Mouse (Mus musculus): Measurements from ENCODE around the gene Slc2a12. TPM values are rescaled to one million over a fixed set of nuclear protein-coding genes. Genes with fewer than 3 reads are reported as not detected.

Gene Slc2a12
- polyA plus RNA-seq, 1 experiment from 2014 or later: 4.0 TPM

DNA sequence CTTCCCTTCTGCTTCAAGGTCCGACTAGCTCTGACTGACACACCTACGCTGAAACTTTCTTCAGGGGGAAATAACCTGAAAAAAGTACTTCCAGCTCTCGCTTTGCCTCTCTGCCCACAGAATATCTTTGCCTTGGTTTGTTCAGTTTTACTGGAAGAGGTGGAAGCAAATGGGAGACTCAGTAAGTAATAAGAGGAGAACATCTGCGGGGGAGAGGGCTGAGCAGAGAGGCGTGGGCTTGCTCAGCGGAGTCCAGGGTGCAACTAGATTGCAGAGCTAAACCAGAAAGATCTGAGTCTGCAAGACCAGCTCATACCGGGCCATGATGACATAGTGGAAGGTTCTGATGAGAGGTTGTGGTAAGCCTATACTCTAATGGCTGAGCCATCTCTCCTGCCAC, 13.3 kb upstream of the Slc2a12 start:
- no peak for ATAC-seq (replicated peaks)
- Histone ChIP-seq H3K36me3 (no peaks in the 10 kb centered on the region), H3K9ac (replicated peaks) (no peak overlapping the region), H3K9me3 (no peaks in the 10 kb centered on the region), H3K4me1 (no peaks in the 10 kb centered on the region), H3K27me3 (no peaks in the 10 kb centered on the region), H3K4me2 (replicated peaks) (no peak overlapping the region), H3K27ac (replicated peaks) (no peak overlapping the region), H3K4me3 (no peak overlapping the region)
- WGBS: 93% methylated on average over 7 of the region's 7 CpGs

DNA sequence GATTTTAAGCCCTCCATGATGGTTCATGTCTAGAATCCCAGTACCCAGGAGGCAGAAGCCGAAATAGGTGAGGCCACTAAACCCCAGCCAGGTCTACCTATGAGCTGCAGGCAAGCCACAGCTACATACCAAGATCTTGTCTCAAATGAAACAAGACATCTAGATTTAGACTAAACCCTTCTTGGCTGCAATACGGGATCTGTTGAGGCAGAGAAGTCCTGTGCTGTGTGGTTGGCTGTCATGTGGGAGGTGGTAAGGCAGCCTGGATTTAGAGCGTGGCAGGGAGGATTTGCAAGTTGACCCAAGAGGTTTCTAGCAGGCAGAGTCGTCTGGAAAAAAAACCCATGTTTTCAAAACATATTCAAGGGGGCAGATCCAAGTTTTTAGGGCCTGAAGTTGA, 12.9 kb upstream of the Slc2a12 start:
- Histone ChIP-seq H3K4me3 (no peak overlapping the region), H3K9me3 (no peaks in the 10 kb centered on the region), H3K36me3 (no peaks in the 10 kb centered on the region), H3K27ac (replicated peaks) (no peak overlapping the region), H3K27me3 (no peaks in the 10 kb centered on the region), H3K4me2 (replicated peaks) (no peak overlapping the region), H3K9ac (replicated peaks) (no peak overlapping the region), H3K4me1 (no peaks in the 10 kb centered on the region)
- 83% methylated on average over 4 of the region's 4 CpGs for WGBS
- ATAC-seq (replicated peaks): no peak

DNA sequence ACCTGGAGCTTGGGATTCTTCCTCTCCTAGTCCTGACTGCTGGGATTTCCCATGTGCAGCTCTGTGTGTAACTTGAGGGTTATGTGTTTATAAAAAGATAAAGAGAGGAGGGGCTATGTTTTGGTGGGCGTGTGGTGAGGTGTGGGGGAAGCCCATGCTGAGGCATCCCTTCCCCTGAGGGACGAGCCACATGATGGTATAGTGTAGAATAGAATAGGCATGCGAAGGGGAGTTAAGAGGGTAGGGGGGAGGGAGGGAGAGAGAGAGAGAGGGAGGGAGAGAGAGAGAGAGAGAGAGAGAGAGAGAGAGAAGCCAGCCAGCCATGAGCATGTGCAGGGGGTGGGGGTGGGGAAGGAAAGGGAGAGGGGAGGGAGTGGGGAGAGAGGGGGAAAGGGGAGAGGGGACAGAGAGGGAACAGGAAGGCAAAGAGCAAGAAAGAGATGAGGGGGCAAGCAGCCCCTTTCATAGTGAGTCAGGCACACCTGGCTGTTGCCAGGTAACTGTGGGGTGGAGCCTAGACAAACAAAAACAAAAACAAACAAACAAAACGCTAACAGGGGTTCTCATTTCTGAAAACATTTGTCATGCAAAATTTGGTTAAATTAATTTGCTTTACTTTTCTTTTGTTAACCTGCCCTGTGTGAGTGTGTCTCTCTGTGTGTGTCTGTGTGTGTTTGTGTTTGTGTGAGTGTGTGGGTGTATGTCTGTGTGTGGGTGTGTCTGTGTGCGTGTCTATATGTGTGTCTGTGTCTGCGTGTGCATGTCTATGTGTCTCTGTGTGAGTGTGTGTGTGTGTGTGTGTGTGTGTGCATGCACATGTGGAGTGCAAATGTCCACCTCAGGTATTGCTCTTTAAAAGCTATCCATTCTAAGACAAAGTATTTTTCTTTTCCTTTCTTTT, 11.2 kb upstream of the Slc2a12 start:
- no peaks in the 10 kb centered on the region for H3K4me1 ChIP-seq
- no peak overlapping the region for H3K4me3 ChIP-seq
- no peaks in the 10 kb centered on the region for H3K36me3 ChIP-seq
- 43% methylated on average over 6 of the region's 6 CpGs for WGBS
- no peaks in the 10 kb centered on the region for H3K27me3 ChIP-seq
- peak; percentile 68 for ATAC-seq (replicated peaks)
- H3K4me2 ChIP-seq (replicated peaks): no peak overlapping the region
- no peaks in the 10 kb centered on the region for H3K9me3 ChIP-seq
- no peak overlapping the region for H3K9ac ChIP-seq (replicated peaks)
- no peak overlapping the region for H3K27ac ChIP-seq (replicated peaks)

DNA sequence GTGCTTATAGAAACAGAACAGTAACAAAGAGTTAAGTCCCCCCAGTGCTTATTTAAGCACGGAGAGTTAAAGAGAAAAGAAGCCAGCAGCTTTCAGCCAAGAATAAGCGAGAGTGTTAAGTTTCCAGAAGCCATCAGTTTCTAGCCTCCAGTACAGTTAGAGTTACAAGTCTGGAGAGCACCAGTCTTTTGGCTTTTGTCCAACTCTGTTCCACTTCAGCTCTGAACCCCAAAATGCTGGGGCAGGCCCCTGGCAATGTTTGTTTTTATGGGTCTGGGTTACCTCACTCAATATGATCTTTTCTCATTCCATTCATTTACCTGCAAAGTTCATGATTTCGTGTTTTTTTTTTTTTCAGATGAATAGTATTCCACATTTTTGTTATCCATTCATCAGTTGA, 7.6 kb upstream of the Slc2a12 start:
- H3K27me3 ChIP-seq: no peaks in the 10 kb centered on the region
- H3K4me2 ChIP-seq (replicated peaks): no peak overlapping the region
- H3K27ac ChIP-seq (replicated peaks): no peak overlapping the region
- WGBS: 33% methylated on average over 3 of the region's 3 CpGs
- no peaks in the 10 kb centered on the region for H3K4me1 ChIP-seq
- no peaks in the 10 kb centered on the region for H3K36me3 ChIP-seq
- H3K9ac ChIP-seq (replicated peaks): no peak overlapping the region
- no peak for ATAC-seq (replicated peaks)
- no peaks in the 10 kb centered on the region for H3K9me3 ChIP-seq
- no peak overlapping the region for H3K4me3 ChIP-seq

DNA sequence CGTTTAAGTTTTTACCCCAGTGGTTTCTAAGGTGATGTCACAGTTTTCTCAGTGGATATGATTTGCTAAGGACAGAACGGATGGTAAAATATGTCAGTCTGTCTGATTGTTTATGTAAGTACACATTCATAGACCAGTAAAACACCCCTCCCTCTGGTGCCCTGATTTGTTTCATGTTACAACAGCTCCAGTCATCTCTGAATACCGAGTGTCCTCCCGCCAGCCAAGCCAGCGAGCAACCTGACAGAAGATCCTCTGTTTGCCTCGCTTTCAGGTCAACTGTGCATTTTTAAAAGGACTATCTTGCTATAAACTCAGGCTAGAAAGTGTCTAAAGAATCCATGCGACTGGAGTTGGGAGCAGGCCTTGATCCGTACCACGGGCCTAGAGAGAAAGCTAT, 640 bp upstream of the Slc2a12 start:
- WGBS: 56% methylated on average over 9 of the region's 9 CpGs
- peaks cover 4% of the 10 kb centered on the region for H3K4me1 ChIP-seq
- H3K4me2 ChIP-seq (replicated peaks): no peak overlapping the region
- H3K9me3 ChIP-seq: no peaks in the 10 kb centered on the region
- no peak for ATAC-seq (replicated peaks)
- H3K9ac ChIP-seq (replicated peaks): no peak overlapping the region
- H3K36me3 ChIP-seq: no peaks in the 10 kb centered on the region
- no peak overlapping the region for H3K4me3 ChIP-seq
- H3K27me3 ChIP-seq: no peaks in the 10 kb centered on the region
- no peak overlapping the region for H3K27ac ChIP-seq (replicated peaks)

DNA sequence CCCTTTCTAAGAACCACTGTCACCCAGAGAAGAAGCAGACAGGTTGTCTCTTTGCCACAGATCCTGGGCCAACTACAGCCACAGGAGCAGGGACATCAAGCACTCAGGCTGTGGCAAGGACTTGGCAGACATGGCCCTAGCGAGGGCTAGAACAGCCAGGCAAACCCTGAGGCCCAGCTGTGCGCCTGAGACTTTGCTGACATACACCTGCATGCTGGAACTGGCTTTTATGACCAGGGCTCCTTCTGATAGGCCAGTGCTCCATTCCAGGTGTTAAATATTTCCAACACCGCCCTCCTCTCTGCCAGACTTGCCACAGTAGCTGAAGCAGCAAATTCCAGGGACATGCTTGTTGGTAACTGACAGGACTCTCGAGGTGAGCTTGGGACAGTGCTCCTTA, 3.9 kb downstream of the Slc2a12 start:
- ATAC-seq (replicated peaks): no peak

DNA sequence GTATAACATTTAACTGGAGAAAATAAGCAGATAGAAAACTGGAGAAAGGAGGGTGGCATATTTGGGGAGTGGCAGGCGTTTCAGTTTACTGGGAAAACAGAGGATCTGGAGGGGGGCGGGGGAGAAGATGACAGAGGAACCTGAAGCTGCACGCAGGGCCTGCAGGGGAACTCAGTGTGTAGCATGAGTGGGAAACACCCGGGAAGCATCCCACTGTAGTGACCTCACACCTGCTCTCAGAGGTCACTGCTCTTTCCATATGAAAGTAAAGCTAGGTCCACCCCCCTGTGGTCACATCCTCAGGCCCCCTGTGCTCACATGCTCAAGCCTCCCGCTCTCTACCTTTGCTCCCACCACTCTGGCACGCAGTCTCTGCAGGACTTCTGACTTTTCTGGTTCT, 9.0 kb downstream of the Slc2a12 start:
- WGBS: 52% methylated on average over 6 of the region's 6 CpGs
- Histone ChIP-seq H3K4me2 (replicated peaks) (no peak overlapping the region), H3K36me3 (no peaks in the 10 kb centered on the region), H3K27ac (replicated peaks) (no peak overlapping the region), H3K27me3 (no peaks in the 10 kb centered on the region), H3K4me3 (no peak overlapping the region), H3K9me3 (no peaks in the 10 kb centered on the region), H3K9ac (replicated peaks) (no peak overlapping the region), H3K4me1 (peaks cover 6% of the 10 kb centered on the region)
- ATAC-seq (replicated peaks): no peak

More for the DNA sequence above, 3.9 kb downstream of the Slc2a12 start:
- H3K9ac ChIP-seq (replicated peaks): no peak overlapping the region
- 86% methylated on average over 4 of the region's 4 CpGs for WGBS
- H3K36me3 ChIP-seq: no peaks in the 10 kb centered on the region
- H3K4me3 ChIP-seq: no peak overlapping the region
- H3K27me3 ChIP-seq: no peaks in the 10 kb centered on the region
- no peak overlapping the region for H3K4me2 ChIP-seq (replicated peaks)
- H3K27ac ChIP-seq (replicated peaks): no peak overlapping the region
- peaks cover 4% of the 10 kb centered on the region for H3K4me1 ChIP-seq
- no peaks in the 10 kb centered on the region for H3K9me3 ChIP-seq

DNA sequence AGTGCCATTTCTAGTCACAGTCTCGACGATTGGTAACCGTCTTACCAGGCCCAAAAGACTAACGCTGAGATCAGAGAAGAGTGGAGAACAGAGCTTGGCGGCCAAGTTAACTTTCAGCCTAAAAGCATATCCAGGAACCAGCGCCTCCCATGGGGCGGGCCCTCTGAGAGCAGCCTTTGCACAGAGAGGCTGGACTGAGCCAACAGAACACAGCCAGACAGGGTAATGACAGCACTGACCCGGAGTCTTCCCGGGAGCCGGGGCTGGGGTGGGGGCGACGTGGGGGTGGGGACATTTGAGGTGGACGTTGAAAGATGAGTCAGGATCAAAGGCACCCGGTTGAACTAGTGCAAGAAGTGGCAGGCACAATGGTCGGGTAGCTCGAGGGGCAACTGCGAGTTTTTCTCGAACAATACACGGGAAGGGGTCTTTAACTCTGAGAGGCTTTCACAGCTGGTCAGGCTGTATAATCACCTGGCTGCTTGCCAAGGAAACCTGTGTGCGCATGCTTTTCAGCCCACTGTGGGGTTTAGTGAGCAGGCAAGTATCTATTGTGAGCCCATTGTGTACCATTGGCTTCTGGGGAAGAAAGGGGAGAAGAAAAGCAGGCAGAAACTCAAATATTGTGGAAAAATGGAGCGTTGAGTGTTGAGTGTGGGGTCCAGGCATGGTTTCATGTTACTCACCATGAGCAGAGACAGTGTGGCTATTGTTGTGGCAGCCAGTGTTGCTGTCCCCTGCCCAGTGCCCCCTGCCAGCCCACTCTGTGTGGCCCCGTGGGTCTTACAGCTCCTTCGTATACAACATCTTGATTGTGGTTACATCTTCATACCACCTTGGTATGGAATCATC, 13.9 kb downstream of the Slc2a12 start:
- H3K4me3 ChIP-seq: no peak overlapping the region
- H3K9ac ChIP-seq (replicated peaks): no peak overlapping the region
- H3K27ac ChIP-seq (replicated peaks): no peak overlapping the region
- 9% methylated on average over 23 of the region's 23 CpGs for WGBS
- H3K4me2 ChIP-seq (replicated peaks): peak overlapping the region; percentile 24
- H3K4me1 ChIP-seq: peaks cover 11% of the 10 kb centered on the region
- H3K36me3 ChIP-seq: no peaks in the 10 kb centered on the region
- no peaks in the 10 kb centered on the region for H3K9me3 ChIP-seq
- ATAC-seq (replicated peaks): peak; percentile 93
- H3K27me3 ChIP-seq: no peaks in the 10 kb centered on the region

DNA sequence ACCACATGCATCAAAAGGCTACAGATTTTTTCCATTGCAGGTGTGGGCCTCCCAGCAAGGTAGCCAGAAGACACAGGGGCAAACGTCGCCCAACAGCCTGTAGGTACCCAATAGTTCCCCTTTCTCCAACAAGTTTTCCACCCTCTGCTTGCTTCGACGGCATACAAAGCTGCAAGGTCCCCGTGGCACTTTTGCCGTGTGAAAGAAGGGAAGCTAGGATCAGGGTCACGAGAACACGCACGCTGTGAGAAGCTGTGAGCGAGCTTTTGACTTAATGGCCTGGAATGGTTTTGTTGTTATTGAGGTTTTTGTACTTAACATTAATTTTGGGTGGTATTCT, 14.5 kb downstream of the Slc2a12 start:
- 0 out of 2 replicates have a peak, but pooled peaks have one; percentile 7 for ATAC-seq (replicated peaks)
- Histone ChIP-seq H3K36me3 (no peaks in the 10 kb centered on the region), H3K9me3 (no peaks in the 10 kb centered on the region), H3K27me3 (no peaks in the 10 kb centered on the region), H3K4me2 (replicated peaks) (no peak overlapping the region; the same call in 1 of the 2 replicates), H3K9ac (replicated peaks) (no peak overlapping the region), H3K4me1 (peaks cover 11% of the 10 kb centered on the region), H3K4me3 (no peak overlapping the region), H3K27ac (replicated peaks) (no peak overlapping the region)
- 59% methylated on average over 10 of the region's 10 CpGs for WGBS

DNA sequence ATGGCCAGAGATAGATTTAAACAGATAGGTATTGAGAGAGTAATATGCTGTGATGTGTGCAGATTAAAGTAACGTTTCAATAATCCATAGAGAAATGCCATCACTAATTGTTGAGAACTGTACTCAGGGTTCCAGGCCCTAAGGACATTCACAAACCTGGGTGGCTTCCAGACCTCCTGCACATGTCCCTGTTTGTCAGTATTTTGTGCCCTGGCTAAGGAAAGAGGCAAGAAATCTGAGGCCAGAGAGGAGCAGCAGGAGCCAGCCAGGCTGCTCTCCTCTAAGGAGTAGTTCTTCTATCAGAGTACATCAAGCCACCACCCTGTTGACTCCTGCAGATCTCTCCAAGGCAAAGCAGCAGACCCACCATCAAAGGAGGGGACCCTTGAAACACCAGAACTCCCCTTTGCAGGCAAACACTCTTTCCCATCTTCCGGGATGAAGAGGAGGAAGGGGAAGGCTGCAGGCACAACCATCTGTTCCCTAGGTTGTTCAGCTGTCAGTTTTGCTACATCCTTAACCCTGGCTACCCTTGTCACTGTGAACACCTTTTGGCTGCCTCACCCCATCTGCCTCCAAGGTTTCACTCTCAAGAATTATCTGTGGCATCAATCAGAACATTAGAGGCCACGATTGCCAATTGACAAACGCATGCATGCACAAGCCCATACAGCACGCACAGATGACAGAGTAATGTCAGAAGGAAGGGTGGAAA, 15.6 kb downstream of the Slc2a12 start:
- Histone ChIP-seq H3K4me2 (replicated peaks) (no peak overlapping the region), H3K9ac (replicated peaks) (no peak overlapping the region), H3K4me1 (peaks cover 11% of the 10 kb centered on the region), H3K36me3 (no peaks in the 10 kb centered on the region), H3K27ac (replicated peaks) (no peak overlapping the region), H3K4me3 (no peak overlapping the region), H3K27me3 (no peaks in the 10 kb centered on the region), H3K9me3 (no peaks in the 10 kb centered on the region)
- WGBS: 83% methylated on average over 5 of the region's 5 CpGs
- ATAC-seq (replicated peaks): no peak

DNA sequence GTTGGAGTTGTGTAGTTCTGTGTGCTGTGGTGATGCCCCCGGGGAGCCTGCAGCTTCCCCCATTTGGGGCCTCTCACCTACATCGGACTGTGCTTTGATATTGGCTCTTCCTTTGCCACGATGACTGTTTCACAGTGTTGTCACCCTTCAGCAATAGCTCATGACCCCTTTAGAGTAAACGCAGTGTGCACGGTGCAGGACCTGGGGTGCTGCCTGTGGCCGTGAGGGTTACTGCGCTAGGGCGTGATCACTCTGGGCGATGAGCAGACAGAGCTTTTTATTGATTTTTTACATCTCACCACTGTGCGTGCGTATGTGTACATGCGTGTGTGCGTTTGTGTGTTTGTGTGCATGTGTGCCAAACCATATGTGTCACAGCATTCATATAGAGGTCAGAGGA, 23.7 kb downstream of the Slc2a12 start:
- Histone ChIP-seq H3K4me3 (no peak overlapping the region), H3K4me1 (no peaks in the 10 kb centered on the region)
- no peak for ATAC-seq (replicated peaks)

DNA sequence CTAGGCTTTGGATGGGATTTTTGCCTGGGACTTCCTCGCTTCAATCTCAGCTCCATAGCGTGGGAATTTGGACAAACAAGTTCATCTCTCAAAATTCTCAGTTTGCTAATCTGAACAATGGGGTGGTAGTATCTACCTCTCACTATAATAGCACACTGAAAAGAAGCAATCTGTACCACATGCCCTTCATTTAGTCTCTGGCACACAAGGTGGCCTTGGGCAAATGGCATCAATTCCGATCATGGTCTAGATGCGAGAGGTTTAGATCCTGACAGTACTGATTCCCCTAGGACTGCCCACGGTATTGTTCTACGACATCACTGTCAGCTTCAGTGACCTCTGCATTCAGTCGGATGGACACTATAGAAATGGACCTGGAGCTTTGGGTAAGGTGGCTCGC, 29.4 kb downstream of the Slc2a12 start:
- no peaks in the 10 kb centered on the region for H3K9me3 ChIP-seq
- no peak for ATAC-seq (replicated peaks)
- no peak overlapping the region for H3K9ac ChIP-seq (replicated peaks)
- H3K4me1 ChIP-seq: no peaks in the 10 kb centered on the region
- H3K36me3 ChIP-seq: no peaks in the 10 kb centered on the region
- H3K27ac ChIP-seq (replicated peaks): no peak overlapping the region
- H3K4me2 ChIP-seq (replicated peaks): no peak overlapping the region
- no peaks in the 10 kb centered on the region for H3K27me3 ChIP-seq
- no peak overlapping the region for H3K4me3 ChIP-seq
- 89% methylated on average over 8 of the region's 8 CpGs for WGBS

More for the DNA sequence above, 23.7 kb downstream of the Slc2a12 start:
- Histone ChIP-seq H3K27me3 (no peaks in the 10 kb centered on the region), H3K4me2 (replicated peaks) (no peak overlapping the region), H3K9ac (replicated peaks) (no peak overlapping the region), H3K36me3 (no peaks in the 10 kb centered on the region), H3K27ac (replicated peaks) (no peak overlapping the region), H3K9me3 (no peaks in the 10 kb centered on the region)
- 90% methylated on average over 13 of the region's 13 CpGs for WGBS

Measured in forebrain, embryonic 15.5 days (tissue).